Mouse (Mus musculus): ENCODE results near the gene Eif5a2.

Gene Eif5a2

DNA sequence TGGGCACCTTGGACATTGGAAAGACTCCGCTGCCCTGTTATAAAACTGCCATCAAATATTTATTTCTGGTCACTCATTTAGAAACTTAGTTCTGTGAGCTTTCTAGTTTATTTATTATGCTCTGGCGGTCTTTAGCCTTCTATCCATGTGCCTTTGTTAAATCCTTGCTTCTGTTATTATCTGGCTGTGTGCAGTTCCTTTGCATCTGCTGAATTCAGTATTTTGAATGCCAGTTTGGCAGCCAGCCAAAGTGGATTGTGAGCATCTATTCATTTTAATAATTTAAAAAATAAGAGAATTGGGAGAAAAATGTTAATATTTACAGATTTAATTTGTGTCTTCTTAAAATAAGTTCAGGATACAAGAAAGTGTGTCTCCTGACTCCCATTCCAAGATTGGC lies 3.1 kb downstream of the Eif5a2 start:
- ChIA-PET POLR2A (interaction anchor here in 1 of 4 experiments (3.8 kb wide), 1 partner anchor 21 kb away, joined by 45 read pairs; the partner anchor contains the start of gene Rpl22l1), CTCF (no interaction called here)

DNA sequence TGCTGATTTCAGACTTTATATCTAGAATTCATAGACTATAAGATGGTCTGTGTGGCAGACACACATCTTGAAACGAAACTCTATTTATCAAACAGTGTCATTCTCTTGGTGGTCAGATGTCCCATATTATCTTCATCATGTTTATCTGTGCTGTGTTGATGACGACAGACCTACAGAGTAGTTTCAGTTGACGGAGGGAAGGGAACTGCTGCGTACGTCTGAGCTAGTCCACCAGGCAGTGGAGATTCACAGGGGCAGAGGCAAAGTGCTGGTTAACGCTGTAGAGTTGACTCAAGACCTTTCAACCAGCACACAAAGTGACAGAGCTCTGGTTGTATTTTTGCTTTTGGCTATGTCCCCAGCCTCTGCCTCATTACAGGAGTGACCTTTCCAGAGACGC lies 13.8 kb downstream of the Eif5a2 start:
- ChIA-PET CTCF (interaction anchor here in 1 of 4 experiments (0.5 kb wide), 1 partner anchor 1247 kb away, joined by 3 read pairs; no protein-coding TSS in a partner anchor), POLR2A (interaction anchor here in 3 of 4 experiments (1.4 to 4.5 kb wide), 3 partner anchors 10 to 11 kb away, joined by 3 to 24 read pairs (median 15); partner anchors contain the start of gene Rpl22l1 (in 3 of the 3))

GRCm38 (mm10) chr3:28805301-28806097 lies 24.4 kb downstream of the Eif5a2 start, which contains the start of gene Rpl22l1:
Gene Rpl22l1, plus strand, starts transcription at chr3:28805436.
- ChIA-PET POLR2A (interaction anchor here (0.6 to 3.4 kb wide), 75 partner anchors 9 to 1920 kb away, joined by 3 to 45 read pairs (median 4); partner anchors contain the start of genes Eif5a2 (in 4 of the 4) and Ect2 (in 1 of the 4)), CTCF (no interaction called here)

- CTCF ChIA-PET = no interaction called here
- POLR2A ChIA-PET = interaction anchor here in 2 of 4 experiments (0.6 to 1.4 kb wide), 5 partner anchors 10 to 456 kb away, joined by 3 read pairs; no protein-coding TSS in a partner anchor
Observed at GRCm38 (mm10) chr3:28808039-28808643, 27.1 kb downstream of the Eif5a2 start.

- POLR2A ChIA-PET = interaction anchor here in 2 of 4 experiments (0.7 to 1.1 kb wide), 2 partner anchors 31 to 254 kb away, joined by 3 read pairs; no protein-coding TSS in a partner anchor
Observed at GRCm38 (mm10) chr3:28811441-28811840, 30.4 kb downstream of the Eif5a2 start.

DNA sequence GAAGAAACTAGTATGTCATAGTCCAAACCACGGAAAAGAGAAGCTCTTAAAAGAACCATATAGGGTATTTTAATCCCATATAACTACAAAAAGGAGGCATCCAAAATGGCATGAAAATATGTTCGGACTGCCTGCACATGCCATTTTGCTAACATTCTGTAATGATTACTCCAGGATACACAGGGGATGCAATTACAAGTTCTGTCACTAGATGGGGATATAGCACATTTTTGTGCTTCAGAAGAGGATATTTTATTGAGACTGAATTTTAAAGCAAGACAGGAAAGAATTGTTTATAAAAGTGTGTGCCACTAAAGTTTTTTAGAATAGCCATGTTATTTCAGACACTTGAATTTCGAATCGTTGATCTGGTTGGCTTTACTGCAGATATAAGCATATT lies 33.3 kb downstream of the Eif5a2 start:
- ChIA-PET CTCF (interaction anchor here in 1 of 4 experiments (0.9 kb wide), 1 partner anchor 24 kb away, joined by 3 read pairs; no protein-coding TSS in a partner anchor), POLR2A (interaction anchor here in 3 of 4 experiments (0.7 to 2.7 kb wide), 4 partner anchors 9 to 28 kb away, joined by 3 to 18 read pairs (median 9); partner anchors contain the start of gene Rpl22l1 (in 3 of the 3))

More at GRCm38 (mm10) chr3:28811441-28811840, 30.4 kb downstream of the Eif5a2 start:
- CTCF ChIA-PET = interaction anchor here in 2 of 4 experiments (0.6 kb wide), 2 partner anchors 89 to 121 kb away, joined by 3 to 6 read pairs; no protein-coding TSS in a partner anchor

GRCm38 (mm10) chr3:28816010-28816540 lies 35.0 kb downstream of the Eif5a2 start:
- CTCF ChIA-PET = interaction anchor here in 2 of 4 experiments (0.6 to 1.0 kb wide), 2 partner anchors 44 to 152 kb away, joined by 3 to 4 read pairs; no protein-coding TSS in a partner anchor
- POLR2A ChIA-PET = interaction anchor here in 3 of 4 experiments (0.6 to 2.7 kb wide), 4 partner anchors 11 to 725 kb away, joined by 4 to 18 read pairs (median 10); partner anchors contain the start of gene Rpl22l1 (in 3 of the 3)

GRCm38 (mm10) chr3:28826272-28826671 lies 45.2 kb downstream of the Eif5a2 start:
- POLR2A ChIA-PET = interaction anchor here in 1 of 4 experiments (2.6 kb wide), 1 partner anchor 21 kb away, joined by 10 read pairs; the partner anchor contains the start of gene Rpl22l1
- CTCF ChIA-PET = no interaction called here

DNA sequence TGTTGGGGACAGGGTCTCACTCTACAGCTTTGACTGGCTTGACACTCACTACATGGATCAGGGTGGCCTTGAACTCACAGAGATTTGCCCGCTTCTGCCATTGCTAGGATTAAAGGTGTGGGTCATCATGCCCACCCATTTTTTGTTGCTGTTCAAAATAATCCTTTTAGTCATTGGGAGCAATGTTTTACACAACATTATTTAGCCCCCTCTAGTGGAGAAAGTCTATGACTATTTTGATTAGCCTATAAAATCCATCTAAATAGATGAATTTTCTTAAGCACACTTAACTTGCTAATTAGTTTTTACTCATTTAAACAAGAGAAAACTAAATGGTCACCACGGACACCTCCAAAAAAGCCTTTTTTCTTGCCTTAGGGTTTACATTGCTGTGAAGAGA lies 46.5 kb downstream of the Eif5a2 start:
- ChIA-PET POLR2A (interaction anchor here in 1 of 4 experiments (1.4 kb wide), 1 partner anchor 22 kb away, joined by 3 read pairs; the partner anchor contains the start of gene Rpl22l1), CTCF (no interaction called here)

- ChIA-PET POLR2A (no interaction called here), CTCF (no interaction called here)
Observed at GRCm38 (mm10) chr3:28829454-28829853, 48.4 kb downstream of the Eif5a2 start.

DNA sequence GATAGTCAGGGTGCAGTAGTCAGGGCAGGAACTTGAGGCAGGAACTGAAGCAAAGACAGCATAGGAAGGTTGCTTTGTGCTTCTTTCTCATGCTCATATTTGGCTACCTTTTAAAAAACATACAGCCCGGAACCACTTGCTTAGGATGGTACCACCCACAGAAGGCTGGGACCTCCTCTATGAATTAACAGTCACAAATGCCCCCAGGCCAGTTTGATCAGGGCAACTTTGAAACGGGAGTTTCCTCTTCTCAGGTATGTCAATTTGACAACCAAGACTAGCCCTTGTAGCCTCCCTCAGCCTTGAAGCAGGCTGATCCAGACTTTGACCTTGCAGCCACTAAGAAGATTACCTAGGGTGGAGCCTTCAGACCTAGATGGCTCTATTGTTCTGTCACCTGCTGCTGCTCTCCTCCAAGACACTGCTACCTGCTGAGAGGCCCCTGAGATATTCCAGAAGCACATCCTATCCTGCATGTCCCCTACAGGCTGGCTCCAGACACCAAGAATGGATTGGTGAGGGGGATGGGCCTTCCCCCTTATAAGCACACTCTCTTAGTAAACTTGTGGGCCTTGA lies 55.8 kb downstream of the Eif5a2 start:
- CTCF ChIA-PET = no interaction called here
- POLR2A ChIA-PET = interaction anchor here in 1 of 4 experiments (0.9 to 2.2 kb wide), 2 partner anchors 31 kb away, joined by 6 to 7 read pairs; partner anchors contain the start of gene Rpl22l1

DNA sequence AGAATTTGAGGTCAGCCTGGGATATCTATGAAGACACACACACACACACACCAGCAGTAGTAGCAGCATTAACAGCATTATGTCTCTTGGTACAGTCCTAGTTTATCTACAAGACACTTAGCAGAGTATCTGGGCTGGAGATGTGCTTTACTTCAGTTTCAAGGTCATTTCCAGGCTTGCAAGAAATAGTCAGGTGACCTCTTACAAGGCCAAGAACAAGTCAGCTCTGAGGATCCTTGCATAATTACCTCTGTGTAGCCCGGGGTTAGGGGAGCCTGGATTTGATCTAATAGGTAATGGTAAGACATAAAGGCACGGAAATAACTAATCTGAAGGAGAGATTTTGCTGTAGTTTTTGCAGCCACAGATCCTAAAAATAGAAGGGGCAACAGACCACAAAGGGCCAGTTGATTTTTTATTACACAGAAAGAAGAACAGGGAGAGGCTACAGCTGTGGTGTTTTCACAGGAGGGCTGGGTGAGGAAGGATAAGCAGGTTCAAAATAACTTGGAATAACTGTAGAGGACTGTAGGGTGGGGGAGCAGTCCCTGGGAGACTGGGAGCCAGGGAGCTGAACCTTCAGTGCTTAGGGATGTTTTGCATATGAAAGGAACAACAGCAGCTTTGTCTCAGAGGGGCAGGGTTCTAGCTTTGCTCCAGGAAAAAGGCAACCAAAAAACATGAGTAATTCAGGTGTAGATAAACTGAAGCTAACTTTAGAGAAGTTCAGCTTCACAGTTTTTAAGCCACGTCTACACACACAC lies 61.0 kb downstream of the Eif5a2 start:
- ChIA-PET POLR2A (interaction anchor here in 3 of 4 experiments (0.6 to 1.5 kb wide), 12 partner anchors 8 to 715 kb away, joined by 3 to 11 read pairs (median 4); partner anchors contain the start of gene Rpl22l1 (in 3 of the 3)), CTCF (no interaction called here)

GRCm38 (mm10) chr3:28843231-28843630 lies 62.2 kb downstream of the Eif5a2 start:
- POLR2A ChIA-PET = interaction anchor here in 2 of 4 experiments (0.6 to 1.0 kb wide), 2 partner anchors 10 to 146 kb away, joined by 3 read pairs; no protein-coding TSS in a partner anchor

GRCm38 (mm10) chr3:28847115-28847514 lies 66.0 kb downstream of the Eif5a2 start:
- ChIA-PET CTCF (no interaction called here), POLR2A (interaction anchor here in 1 of 4 experiments (0.6 kb wide), 1 partner anchor 28 kb away, joined by 3 read pairs; no protein-coding TSS in a partner anchor)

More at GRCm38 (mm10) chr3:28843231-28843630, 62.2 kb downstream of the Eif5a2 start:
- CTCF ChIA-PET = no interaction called here

All from embryonic stem cell, embryonic (primary cell).